Mouse (Mus musculus) erythroblast, embryonic 14.5 days (primary cell): ENCODE results near the gene Zfp787.

ENCODE experiments used
- GATA1 ChIP-seq: IDR thresholded peaks from 2 replicates; pipeline ENCODE4 v1.6.1; 2012; ENCODE audit warnings: low read length, inconsistent platforms, mixed read lengths
- TAL1 ChIP-seq: IDR thresholded peaks from 3 replicates; pipeline ENCODE4 v1.6.1; 2012; ENCODE audit warnings: low read length, inconsistent platforms, mixed read lengths

DNA sequence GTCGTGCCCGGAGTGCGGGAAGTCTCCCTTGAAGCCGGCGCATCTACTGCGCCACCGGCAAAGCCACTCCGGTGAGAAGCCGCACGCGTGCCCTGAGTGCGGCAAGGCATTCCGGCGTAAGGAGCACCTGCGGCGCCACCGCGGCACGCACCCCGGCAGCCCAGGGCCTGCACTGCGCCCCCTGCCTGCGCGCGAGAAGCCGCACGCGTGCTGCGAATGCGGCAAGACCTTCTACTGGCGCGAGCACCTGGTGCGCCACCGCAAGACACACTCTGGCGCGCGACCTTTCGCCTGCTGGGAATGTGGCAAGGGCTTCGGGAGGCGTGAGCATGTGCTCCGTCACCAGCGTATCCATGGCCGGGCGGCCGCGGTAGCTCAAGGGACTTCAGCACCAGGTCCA, 33.7 kb upstream of the Zfp787 start:
- TF ChIP-seq GATA1 (no peak), TAL1 (no peak)
